Mouse (Mus musculus) stomach, embryonic 16.5 days (tissue): ENCODE results near the gene Zswim1. TPM values are rescaled to one million over a fixed set of nuclear protein-coding genes. Genes with fewer than 3 reads are reported as not detected.

Experiments used
- ATAC-seq: fragments of 200-750 bp; cut with Nextera tagmentation; 2 replicates; pipeline ENCODE4 v1.8.0; 2017; ENCODE audit warnings: moderate number of reproducible peaks, moderate TSS enrichment; ENCODE audit not compliant: insufficient read depth, low FRiP score
- H3K27ac ChIP-seq: fragments of 300-500 bp; sonication (generic); 2 replicates; pipeline ENCODE4 v1.5.1; 2014; ENCODE audit warnings: low read length
- H3K27me3 ChIP-seq: fragments of 300-500 bp; sonication (generic); 2 replicates; pipeline ENCODE4 v1.6.1; 2014; ENCODE audit warnings: low read length, control low read depth, mixed read lengths; ENCODE audit not compliant: control insufficient read depth, insufficient read depth
- H3K36me3 ChIP-seq: fragments of 300-500 bp; sonication (generic); 2 replicates; pipeline ENCODE4 v1.6.1; 2014; ENCODE audit warnings: low read length; ENCODE audit not compliant: control insufficient read depth, insufficient read depth
- H3K4me1 ChIP-seq: fragments of 300-500 bp; sonication (generic); 2 replicates; pipeline ENCODE4 v1.6.1; 2014; ENCODE audit warnings: low read length, control low read depth, mixed read lengths; ENCODE audit not compliant: control insufficient read depth, insufficient read depth
- H3K4me2 ChIP-seq: fragments of 300-500 bp; sonication (generic); 2 replicates; pipeline ENCODE4 v1.6.1; 2014; ENCODE audit warnings: low read depth, low read length, mixed read lengths
- H3K4me3 ChIP-seq: fragments of 300-500 bp; sonication (generic); replicated peaks from 2 replicates; pipeline ENCODE4 v1.5.1; 2014; ENCODE audit warnings: mild to moderate bottlenecking, low read length
- H3K9ac ChIP-seq: fragments of 300-500 bp; sonication (generic); 2 replicates; pipeline ENCODE4 v1.6.1; 2014; ENCODE audit warnings: low read length
- H3K9me3 ChIP-seq: fragments of 300-500 bp; sonication (generic); replicated peaks from 2 replicates; pipeline ENCODE4 v1.6.1; 2016; ENCODE audit warnings: low read length, control low read depth; ENCODE audit not compliant: control insufficient read depth
- WGBS: fragments of 180-500 bp; shearing (Covaris S2); extraction: QIAGEN DNeasy Blood & Tissue Kit; methylation state at CpG from one replicate; pipeline ENCODE4 v1.1.7; 2014; 5-methylcytosine and 5-hydroxymethylcytosine counted together
- polyA plus RNA-seq: library from polyadenylated mRNA; unstranded; fragments of >200 nt; fragmentation: Nextera tagmentation; extraction: Ambion mirVana; gene quantifications from 2 replicates; pipeline ENCODE4 v1.2.1, GENCODE M21; 2015

Gene Zswim1
- polyA plus RNA-seq: 15.6 and 16.5 TPM in 2 replicates

- no peaks in the 10 kb centered on the region for H3K27me3 ChIP-seq
- ATAC-seq: peak; percentile 100
These were observed at the start of gene Zswim1 for GRCm38 (mm10) chr2:164822636-164823165. Gene Zswim1 (plus strand): TSS chr2:164822686.

GRCm38 (mm10) chr2:164773229-164773988, 49.1 kb upstream of the Zswim1 start:
- H3K27ac ChIP-seq: peak overlapping the region; percentile 25
- WGBS: 76% methylated on average over 14 of the region's 14 CpGs

More at GRCm38 (mm10) chr2:164822636-164823165, at the start of gene Zswim1:
- peak within 1 kb of the TSS; percentile 77 for H3K9ac ChIP-seq
- peak within 1 kb of the TSS; percentile 67 for H3K4me2 ChIP-seq
- no peaks in the 10 kb centered on the region for H3K9me3 ChIP-seq
- under 1% methylated on average over 32 of the region's 32 CpGs for WGBS
- H3K27ac ChIP-seq: peak within 1 kb of the TSS; percentile 80
- 0 out of 2 replicates have a peak, but pooled peaks cover 13% of the 10 kb centered on the region for H3K4me1 ChIP-seq
- 0 out of 2 replicates have a peak, but pooled peaks cover 5% of the 10 kb centered on the region for H3K36me3 ChIP-seq
- peak within 1 kb of the TSS; percentile 82 for H3K4me3 ChIP-seq

GRCm38 (mm10) chr2:164773989-164774364, 48.5 kb upstream of the Zswim1 start:
- peaks cover 6% of the 10 kb centered on the region; the same call in 1 of the 2 replicates for H3K36me3 ChIP-seq
- WGBS: 59% methylated on average over 5 of the region's 5 CpGs
- H3K4me2 ChIP-seq: no peak overlapping the region
- H3K4me1 ChIP-seq: peaks cover 30% of the 10 kb centered on the region
- no peak overlapping the region for H3K9ac ChIP-seq
- peak overlapping the region; percentile 25 for H3K27ac ChIP-seq
- H3K9me3 ChIP-seq: no peaks in the 10 kb centered on the region
- no peak overlapping the region for H3K4me3 ChIP-seq
- H3K27me3 ChIP-seq: no peaks in the 10 kb centered on the region
- ATAC-seq: no peak

More at GRCm38 (mm10) chr2:164773229-164773988, 49.1 kb upstream of the Zswim1 start:
- no peak overlapping the region for H3K4me2 ChIP-seq
- H3K36me3 ChIP-seq: peaks cover 6% of the 10 kb centered on the region; the same call in 1 of the 2 replicates
- no peaks in the 10 kb centered on the region for H3K9me3 ChIP-seq
- no peaks in the 10 kb centered on the region for H3K27me3 ChIP-seq
- no peak for ATAC-seq
- no peak overlapping the region for H3K4me3 ChIP-seq
- H3K9ac ChIP-seq: no peak overlapping the region
- peaks cover 30% of the 10 kb centered on the region for H3K4me1 ChIP-seq

GRCm38 (mm10) chr2:164776130-164776529, 46.4 kb upstream of the Zswim1 start:
- Histone ChIP-seq H3K9me3 (no peaks in the 10 kb centered on the region), H3K4me2 (no peak overlapping the region), H3K4me3 (no peak overlapping the region), H3K27me3 (no peaks in the 10 kb centered on the region), H3K36me3 (peaks cover 6% of the 10 kb centered on the region; the same call in 1 of the 2 replicates), H3K4me1 (peaks cover 18% of the 10 kb centered on the region), H3K27ac (no peak overlapping the region), H3K9ac (no peak overlapping the region)
- WGBS: 75% methylated on average over 6 of the region's 6 CpGs
- no peak for ATAC-seq

GRCm38 (mm10) chr2:164776801-164777200, 45.7 kb upstream of the Zswim1 start:
- 50% methylated on average over 17 of the region's 17 CpGs for WGBS
- no peaks in the 10 kb centered on the region for H3K27me3 ChIP-seq
- no peak for ATAC-seq
- no peak overlapping the region for H3K4me2 ChIP-seq
- H3K4me1 ChIP-seq: peaks cover 11% of the 10 kb centered on the region
- peaks cover 6% of the 10 kb centered on the region; the same call in 1 of the 2 replicates for H3K36me3 ChIP-seq
- H3K27ac ChIP-seq: no peak overlapping the region
- no peaks in the 10 kb centered on the region for H3K9me3 ChIP-seq
- no peak overlapping the region for H3K4me3 ChIP-seq
- no peak overlapping the region for H3K9ac ChIP-seq

- ATAC-seq: no peak
- peaks cover 6% of the 10 kb centered on the region for H3K4me1 ChIP-seq
- H3K27ac ChIP-seq: no peak overlapping the region
- 77% methylated on average over 30 of the region's 30 CpGs for WGBS
- H3K4me3 ChIP-seq: no peak overlapping the region
- no peaks in the 10 kb centered on the region for H3K9me3 ChIP-seq
- H3K4me2 ChIP-seq: no peak overlapping the region
- H3K36me3 ChIP-seq: peaks cover 6% of the 10 kb centered on the region; the same call in 1 of the 2 replicates
- no peak overlapping the region for H3K9ac ChIP-seq
- no peaks in the 10 kb centered on the region for H3K27me3 ChIP-seq
These were observed 45.1 kb upstream of the Zswim1 start for GRCm38 (mm10) chr2:164777246-164778014.

- H3K27me3 ChIP-seq: no peaks in the 10 kb centered on the region
- H3K36me3 ChIP-seq: peaks cover 4% of the 10 kb centered on the region; the same call in 1 of the 2 replicates
- H3K4me3 ChIP-seq: no peak overlapping the region
- peaks cover 6% of the 10 kb centered on the region for H3K4me1 ChIP-seq
- WGBS: 91% methylated on average over 11 of the region's 11 CpGs
- no peak for ATAC-seq
- H3K27ac ChIP-seq: no peak overlapping the region
- no peak overlapping the region for H3K4me2 ChIP-seq
- H3K9ac ChIP-seq: no peak overlapping the region
- no peaks in the 10 kb centered on the region for H3K9me3 ChIP-seq
These were observed 44.5 kb upstream of the Zswim1 start for GRCm38 (mm10) chr2:164778015-164778287.

- no peaks in the 10 kb centered on the region for H3K27me3 ChIP-seq
- H3K36me3 ChIP-seq: no peaks in the 10 kb centered on the region
- H3K9me3 ChIP-seq: no peaks in the 10 kb centered on the region
- no peak overlapping the region for H3K4me2 ChIP-seq
- ATAC-seq: no peak
- no peaks in the 10 kb centered on the region for H3K4me1 ChIP-seq
- no peak overlapping the region for H3K9ac ChIP-seq
- H3K4me3 ChIP-seq: no peak overlapping the region
- no peak overlapping the region for H3K27ac ChIP-seq
- 74% methylated on average over 7 of the region's 7 CpGs for WGBS
These were observed 43.7 kb upstream of the Zswim1 start for GRCm38 (mm10) chr2:164778809-164779208.
